20 mouse cellular contexts compared by ENCODE assay signal in genomic region chr2:4166191-4166590, GRCm38 (mm10).
"Had no signal": no experiment of that assay in that cellular context is flagged by ENCODE, and none has a peak within 500 bp of the region (broad histone marks: within the 10 kb centered on the region; RNA-seq: fewer than 3 reads in every experiment).

No protein-coding gene starts in this region.

- H3K4me3 ChIP-seq: liver, embryonic 15.5 days; lung, embryonic 15.5 days; midbrain, embryonic 10.5 days; midbrain, embryonic 12.5 days; neural tube, embryonic 12.5 days had no signal

- H3K27ac ChIP-seq: liver, embryonic 15.5 days; lung, embryonic 15.5 days; macrophage; midbrain, embryonic 10.5 days; midbrain, embryonic 12.5 days; neural tube, embryonic 12.5 days had no signal

- ATAC-seq: liver, postnatal 0 days; lung, postnatal 0 days had no signal

- DNase-seq: liver, postnatal 0 days; lung, adult 2 months; lung, postnatal 14 days; lung, postnatal 36 days; midbrain, embryonic 14.5 days; retina, postnatal 1 day; right cerebral cortex, adult 18-20 months; right cerebral cortex, postnatal 25 days; right cerebral cortex, postnatal 4 days; spleen, adult 18-20 months; thymus, adult 18-20 months; thymus, postnatal 14 days; thymus, postnatal 36 days had no signal
